Mouse (Mus musculus) small intestine, adult 2 months (tissue): ENCODE data around the gene Gm45753.

Experiments
- CTCF ChIP-seq: fragments of 200-500 bp; IDR thresholded peaks from 2 replicates; pipeline ENCODE4 v1.5.1; 2012; ENCODE audit warnings: low read depth, mild to moderate bottlenecking, control low read depth, inconsistent platforms, low read length, moderate library complexity, mixed read lengths; ENCODE audit not compliant: insufficient replicate concordance, insufficient read length; ENCODE audit errors: extremely low read depth
- POLR2A ChIP-seq: fragments of 200-500 bp; IDR thresholded peaks from 2 replicates; pipeline ENCODE4 v1.6.1; 2012; ENCODE audit warnings: low read depth, mild to moderate bottlenecking, control low read depth, inconsistent platforms, low read length, moderate library complexity

DNA sequence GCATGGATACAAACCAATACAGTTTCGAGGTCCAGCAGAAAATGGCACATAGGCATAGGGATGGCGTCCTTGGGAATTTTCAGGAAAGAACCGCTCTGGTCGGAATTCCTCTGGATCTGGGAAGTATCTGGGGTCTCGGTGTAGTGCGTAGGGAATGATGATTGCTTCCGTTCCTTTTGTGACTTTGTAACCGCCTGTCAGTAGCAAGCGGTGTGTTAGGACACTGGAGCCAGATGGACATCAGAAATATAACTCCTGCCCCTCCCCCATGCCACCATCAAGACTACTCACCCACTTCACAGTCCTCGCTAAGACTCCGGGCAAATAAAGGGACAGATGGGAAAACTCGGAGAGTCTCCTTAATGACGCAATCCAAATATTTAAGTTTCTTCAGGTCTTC is at the start of gene Gm45753:
- TF ChIP-seq POLR2A (no peak), CTCF (no peak)
